Mouse (Mus musculus) 3134 (cell line): ENCODE data around the gene Chst15.

ENCODE experiments used
- DNase-seq: peaks from one replicate; pipeline ENCODE4 v3.0.0-alpha.2; 2011; ENCODE audit warnings: low spot score; ENCODE audit not compliant: insufficient read length; ENCODE audit errors: extremely low read depth

The Chst15 gene

GRCm38 (mm10) chr7:132317036-132317541, at the start of gene Chst15:
Gene Chst15 (minus strand): TSS chr7:132317228.
- DNase-seq = peak; percentile 11

DNA sequence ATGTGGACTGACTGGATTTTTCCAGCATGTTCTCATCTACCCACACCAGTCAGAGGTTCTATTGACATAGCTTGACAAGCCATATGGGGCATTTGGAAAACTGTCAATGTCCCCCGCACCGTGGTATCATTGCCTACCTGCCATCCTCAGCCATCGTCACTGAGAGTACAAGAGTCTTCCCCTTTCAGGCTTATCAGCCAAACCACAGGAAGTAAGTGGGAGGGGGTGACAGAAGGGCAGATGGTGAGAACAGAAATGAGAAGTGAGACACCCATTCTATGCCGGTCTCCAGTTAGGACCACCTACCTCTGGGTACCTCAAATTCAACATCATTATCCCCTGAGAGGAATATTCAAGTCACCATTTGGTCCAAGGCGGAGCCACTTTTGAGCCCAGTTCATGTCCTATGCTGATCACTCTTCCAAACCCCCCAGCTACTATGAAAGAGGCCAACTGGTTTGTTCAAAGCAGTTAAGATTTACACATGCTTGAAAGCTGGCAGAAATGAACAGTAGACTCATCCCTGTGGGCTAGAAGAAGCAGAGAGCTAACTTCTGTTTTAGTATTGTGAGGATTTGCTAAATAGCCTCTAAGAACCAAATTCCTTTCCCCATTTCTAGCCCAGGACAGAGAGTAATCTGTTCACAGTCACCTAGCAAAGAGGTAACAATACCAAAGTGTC, 48.8 kb upstream of the Chst15 start:
- DNase-seq = no peak

GRCm38 (mm10) chr7:132365111-132365510, 48.1 kb upstream of the Chst15 start:
- DNase-seq = no peak

DNA sequence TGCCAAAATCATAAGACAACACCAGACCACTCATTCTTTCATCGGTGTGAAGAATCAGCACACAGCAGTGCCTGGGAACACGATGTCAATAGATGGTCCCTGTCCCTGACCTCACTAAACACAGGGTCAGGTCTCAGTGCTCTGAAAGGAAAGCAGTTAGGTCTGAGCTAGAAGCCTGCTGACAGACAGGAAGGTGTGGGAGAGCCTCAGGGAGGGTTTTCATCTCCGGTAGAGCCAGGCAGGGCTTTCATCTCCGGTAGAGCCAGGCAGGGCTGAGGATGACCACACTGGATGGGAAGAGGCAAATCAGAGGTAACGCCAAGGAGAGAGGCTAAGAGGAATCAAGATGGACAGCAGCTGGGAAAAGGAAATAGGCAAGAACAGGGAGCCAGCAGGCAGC, 47.5 kb upstream of the Chst15 start:
- no peak for DNase-seq

DNA sequence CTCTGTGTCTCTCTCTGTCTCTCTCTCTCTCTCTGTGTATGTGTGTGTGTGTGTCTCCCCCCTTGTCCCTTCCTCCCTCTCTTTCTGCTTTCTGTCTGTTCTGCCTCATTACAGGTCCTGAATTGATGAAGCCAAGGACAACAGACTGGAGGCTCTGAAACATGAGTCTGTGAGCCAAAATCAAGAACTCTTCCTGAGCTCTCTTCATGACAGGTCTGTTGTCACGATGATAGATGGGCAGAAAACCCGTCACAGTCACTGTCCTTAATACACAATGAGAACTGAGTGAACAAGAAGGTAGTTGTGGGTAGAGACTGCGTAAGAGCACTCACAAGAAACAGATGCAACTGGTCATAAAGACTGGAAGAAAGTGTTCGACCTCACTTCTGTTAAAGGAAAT, 43.3 kb upstream of the Chst15 start:
- DNase-seq = no peak

DNA sequence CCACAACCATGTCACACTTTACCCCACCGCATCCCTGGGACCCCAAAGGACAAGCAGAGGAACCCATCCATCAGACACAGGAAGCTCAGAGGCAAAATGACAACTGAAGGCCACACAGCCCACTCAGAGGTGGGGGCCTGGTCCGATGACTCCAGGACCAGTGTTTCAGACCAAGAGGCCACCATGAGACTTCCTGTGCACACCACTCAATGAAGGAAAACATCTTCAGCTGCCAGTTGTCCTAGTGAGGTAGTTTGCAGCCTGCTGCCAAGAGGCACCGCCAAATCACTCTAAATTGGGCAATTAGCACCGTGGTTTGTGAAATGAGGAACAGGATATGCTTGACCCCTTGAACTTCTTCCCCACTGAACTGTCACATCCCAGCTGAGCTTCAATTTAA, 41.7 kb upstream of the Chst15 start:
- no peak for DNase-seq

DNA sequence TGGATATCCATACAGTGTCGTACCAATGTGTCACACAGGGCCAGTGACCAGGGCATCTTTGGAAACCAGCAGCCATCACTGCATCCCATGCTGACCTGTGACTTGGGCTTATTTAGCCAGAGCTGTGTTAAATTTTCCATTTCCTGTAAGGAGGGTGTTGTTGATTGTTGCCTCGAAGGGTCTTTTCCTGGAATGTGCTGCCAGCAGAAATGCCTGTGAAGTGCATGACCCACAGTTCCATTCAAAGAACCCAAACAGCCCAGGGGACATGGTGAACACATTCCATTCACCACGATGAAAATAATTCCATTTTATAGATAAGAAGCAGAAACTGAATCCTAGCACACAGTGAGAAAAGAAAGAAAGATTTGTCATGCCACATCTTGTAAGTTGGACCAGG, 41.2 kb upstream of the Chst15 start:
- no peak for DNase-seq

DNA sequence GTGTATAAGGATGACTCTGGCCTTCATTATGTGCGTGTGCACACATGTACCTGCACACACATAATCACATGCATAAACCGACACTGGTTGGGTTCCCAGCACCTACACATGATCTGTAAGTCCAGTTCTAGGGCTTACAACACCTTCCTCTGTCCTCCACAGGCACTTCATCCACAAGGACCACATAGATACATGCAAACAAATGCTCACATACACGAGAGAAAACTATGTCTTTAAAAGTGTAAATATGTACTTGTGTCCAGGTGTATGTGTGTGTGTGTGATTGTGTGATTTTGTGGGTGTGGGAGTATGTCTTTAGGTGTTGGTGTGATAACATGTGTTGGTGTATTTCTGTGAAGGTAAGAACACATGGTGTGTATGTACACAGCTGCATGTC, 40.8 kb upstream of the Chst15 start:
- DNase-seq = no peak

DNA sequence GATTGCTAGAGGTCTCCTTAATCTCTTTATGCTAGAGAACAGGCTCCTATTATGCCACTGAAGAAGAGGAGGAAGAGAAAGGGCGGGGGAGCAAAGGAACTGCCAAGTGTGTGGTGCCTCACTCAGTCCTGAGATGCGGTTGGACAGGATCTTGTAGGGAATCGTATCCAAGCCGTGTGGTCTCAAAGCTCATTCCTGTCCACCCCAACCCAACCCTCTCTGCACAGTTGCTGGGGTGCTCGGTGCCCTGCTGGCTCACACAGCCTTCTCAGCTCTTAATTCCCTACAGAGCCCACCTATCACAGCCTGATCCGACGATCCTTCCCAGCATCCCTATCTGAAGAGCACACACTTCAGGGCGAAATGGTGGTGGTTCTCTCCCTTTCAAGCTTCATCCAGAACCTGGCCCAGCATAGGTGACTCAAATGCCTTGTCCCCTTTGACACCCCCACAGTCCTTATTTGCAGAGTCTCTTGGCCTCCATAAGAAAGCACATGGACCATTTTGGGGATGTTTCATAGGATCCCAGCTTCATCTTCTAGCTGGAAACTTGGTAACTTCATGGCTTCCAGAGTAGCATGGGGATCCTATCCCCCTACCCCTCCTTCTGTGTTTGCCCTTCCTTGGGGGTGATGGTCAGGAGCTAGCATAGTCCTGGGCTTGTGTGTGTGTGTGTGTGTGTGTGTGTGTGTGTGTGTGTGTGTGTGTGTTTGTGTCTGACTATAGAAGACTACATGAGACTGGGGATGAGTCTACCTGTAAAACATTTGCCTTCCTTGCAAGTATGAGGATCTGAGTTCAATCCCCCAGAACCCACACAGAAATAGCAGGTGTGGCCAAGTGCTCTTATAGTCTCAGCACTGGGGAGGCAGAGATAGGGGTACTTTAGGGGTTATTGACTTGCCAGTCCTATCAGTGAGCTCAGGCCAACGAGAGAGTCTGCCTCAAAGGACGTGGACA, 40.1 kb upstream of the Chst15 start:
- no peak for DNase-seq

GRCm38 (mm10) chr7:132356185-132356584, 39.2 kb upstream of the Chst15 start:
- DNase-seq = no peak

- DNase-seq = no peak
These were observed 38.7 kb upstream of the Chst15 start for GRCm38 (mm10) chr7:132355767-132356166.

GRCm38 (mm10) chr7:132349075-132349572, 32.1 kb upstream of the Chst15 start:
- DNase-seq = no peak

DNA sequence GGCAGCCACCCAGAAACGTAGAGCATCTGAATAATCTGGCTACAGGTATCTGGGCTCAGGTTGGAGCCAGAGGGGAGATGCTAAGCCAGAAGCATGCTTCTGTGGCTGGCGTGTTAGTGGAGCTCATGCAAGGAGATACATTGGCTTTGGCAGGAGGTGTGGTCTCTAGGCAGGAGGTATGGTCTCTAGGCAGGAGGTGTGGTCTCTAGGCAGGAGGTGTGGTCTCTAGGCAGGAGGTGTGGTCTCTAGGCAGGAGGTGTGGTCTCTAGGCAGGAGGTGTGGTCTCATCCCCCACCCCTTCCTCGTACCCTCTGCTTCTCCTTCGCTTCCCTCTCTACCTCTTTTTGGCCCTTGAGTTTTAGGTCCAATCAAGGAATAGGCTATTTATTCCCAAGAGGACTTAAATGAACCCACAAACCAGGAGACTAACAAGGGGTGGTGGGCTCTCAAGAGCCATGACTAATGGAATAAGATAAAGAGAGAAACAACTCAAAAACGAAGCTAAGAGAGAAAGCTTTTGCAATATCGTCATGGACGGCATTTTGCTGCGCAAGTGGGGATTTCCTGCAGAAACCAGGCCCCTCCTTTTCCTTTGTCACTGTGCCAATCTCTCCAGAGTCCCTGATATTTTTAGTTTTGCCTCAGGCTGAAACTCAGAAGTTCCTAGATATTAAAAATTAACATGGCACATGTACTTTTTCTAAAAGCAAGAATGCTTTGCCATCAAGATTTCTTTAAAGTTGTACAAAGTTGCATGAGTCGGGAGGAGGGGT, 30.4 kb upstream of the Chst15 start:
- DNase-seq = no peak

DNA sequence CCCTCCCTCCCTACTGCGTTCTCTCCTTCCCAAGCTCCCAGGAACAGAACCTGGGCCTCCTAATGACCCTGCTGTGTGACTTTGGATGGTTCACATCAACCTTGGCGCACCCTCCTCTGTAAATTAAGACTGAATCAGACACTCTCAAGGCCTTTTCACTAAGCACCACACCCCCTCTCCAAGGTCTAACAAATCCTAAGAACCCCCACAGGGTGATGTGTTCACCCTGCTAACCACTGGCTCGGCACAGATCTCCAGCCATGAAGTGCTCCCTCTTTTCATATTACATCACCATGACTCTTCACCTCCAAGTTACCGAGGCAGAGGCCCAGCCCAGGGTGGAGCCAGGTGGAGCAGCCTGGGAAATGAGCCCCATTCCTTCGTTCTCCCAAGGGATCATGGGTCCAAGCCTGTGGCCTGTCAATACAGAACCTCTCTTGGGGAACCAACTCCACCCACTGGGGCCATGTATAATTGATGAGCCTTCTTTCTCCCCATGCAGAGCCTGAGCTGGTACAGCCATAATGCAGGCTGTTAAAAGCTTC, 28.6 kb upstream of the Chst15 start:
- peak; percentile 33 for DNase-seq

- peak; percentile 8 for DNase-seq
These were observed 27.6 kb upstream of the Chst15 start for GRCm38 (mm10) chr7:132344606-132345005.

DNA sequence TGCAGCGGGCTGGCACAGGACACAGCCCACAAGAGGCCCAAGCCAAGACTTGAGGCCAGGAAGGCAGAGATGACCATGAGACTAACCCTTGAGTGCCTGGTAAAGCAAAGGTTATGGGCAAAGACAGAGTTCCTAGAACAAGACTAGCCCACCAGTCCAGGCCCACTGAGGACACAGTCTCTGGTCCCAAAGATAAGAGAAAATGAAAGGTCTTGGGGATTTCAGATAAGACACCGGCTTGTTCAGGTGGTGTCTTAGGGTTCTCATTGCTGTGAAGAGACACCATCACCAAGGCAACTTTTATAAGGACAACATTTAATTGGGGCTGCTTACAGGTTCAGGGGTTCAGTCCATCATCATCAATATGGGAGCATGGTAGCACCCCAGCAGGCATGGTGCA, 26.9 kb upstream of the Chst15 start:
- no peak for DNase-seq

- no peak for DNase-seq
These were observed 26.1 kb upstream of the Chst15 start for GRCm38 (mm10) chr7:132343146-132343545.

- no peak for DNase-seq
These were observed 22.2 kb upstream of the Chst15 start for GRCm38 (mm10) chr7:132339041-132339839.

DNA sequence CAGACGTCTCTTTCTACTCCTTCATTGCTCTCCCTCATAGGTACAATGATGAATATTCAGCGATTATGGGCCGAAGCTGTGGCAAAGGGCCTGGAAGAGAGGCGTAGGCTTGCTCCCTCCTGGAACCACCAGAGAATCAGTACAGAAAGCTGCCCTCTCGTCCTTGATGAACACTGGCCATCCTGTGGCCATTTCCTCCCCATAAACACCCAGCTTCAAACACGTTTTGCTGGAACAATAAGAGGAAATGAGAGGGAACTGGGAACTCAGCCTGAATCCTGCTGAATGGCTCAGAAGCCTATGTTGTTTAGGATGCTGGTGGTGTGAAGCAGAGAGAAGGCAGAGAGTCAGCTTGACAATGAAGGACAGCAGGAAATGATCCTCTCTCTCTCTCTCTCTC, 21.3 kb upstream of the Chst15 start:
- no peak for DNase-seq
